Mouse (Mus musculus): ENCODE data around the gene Atoh8. TPM values are rescaled to one million over a fixed set of nuclear protein-coding genes. Genes with fewer than 3 reads are reported as not detected.
A peak's percentile ranks its signal among the peaks of the same experiment; 100 is the strongest.

Atoh8 gene
- polyA plus RNA-seq, 1 experiment from 2014 or later: 9.8 TPM

- H3K9ac ChIP-seq: no peak overlapping the region
- H3K27ac ChIP-seq: no peak overlapping the region
- no peak for ATAC-seq (ENCODE audit: insufficient read depth, low FRiP score, low read depth)
- no peaks in the 10 kb centered on the region for H3K36me3 ChIP-seq
- H3K9me3 ChIP-seq: no peaks in the 10 kb centered on the region
- H3K27me3 ChIP-seq (replicated peaks): no peaks in the 10 kb centered on the region
- H3K4me1 ChIP-seq: peaks cover 2% of the 10 kb centered on the region
- WGBS: 84% methylated on average over 9 of the region's 9 CpGs
- no peak overlapping the region for H3K4me2 ChIP-seq
- H3K4me3 ChIP-seq (replicated peaks): no peak overlapping the region
Observed at GRCm38 (mm10) chr6:72206021-72206420, 29.4 kb downstream of the Atoh8 start.

GRCm38 (mm10) chr6:72204858-72205257, 30.5 kb downstream of the Atoh8 start:
- H3K9ac ChIP-seq: no peak overlapping the region
- peaks cover 2% of the 10 kb centered on the region for H3K4me1 ChIP-seq
- no peak overlapping the region for H3K4me3 ChIP-seq (replicated peaks)
- H3K4me2 ChIP-seq: no peak overlapping the region
- 74% methylated on average over 7 of the region's 7 CpGs for WGBS
- H3K27me3 ChIP-seq (replicated peaks): no peaks in the 10 kb centered on the region
- H3K27ac ChIP-seq: no peak overlapping the region
- ATAC-seq (ENCODE audit: insufficient read depth, low FRiP score, low read depth): no peak
- no peaks in the 10 kb centered on the region for H3K9me3 ChIP-seq
- no peaks in the 10 kb centered on the region for H3K36me3 ChIP-seq

- no peaks in the 10 kb centered on the region for H3K36me3 ChIP-seq
- H3K9me3 ChIP-seq: no peaks in the 10 kb centered on the region
- H3K9ac ChIP-seq: no peak overlapping the region
- WGBS: 63% methylated on average over 5 of the region's 5 CpGs
- H3K27me3 ChIP-seq (replicated peaks): no peaks in the 10 kb centered on the region
- no peak overlapping the region for H3K4me3 ChIP-seq (replicated peaks)
- no peak overlapping the region for H3K27ac ChIP-seq
- H3K4me2 ChIP-seq: no peak overlapping the region
- H3K4me1 ChIP-seq: peaks cover 2% of the 10 kb centered on the region
- ATAC-seq (ENCODE audit: insufficient read depth, low FRiP score, low read depth): no peak
Observed at GRCm38 (mm10) chr6:72203279-72203678, 32.1 kb downstream of the Atoh8 start.

DNA sequence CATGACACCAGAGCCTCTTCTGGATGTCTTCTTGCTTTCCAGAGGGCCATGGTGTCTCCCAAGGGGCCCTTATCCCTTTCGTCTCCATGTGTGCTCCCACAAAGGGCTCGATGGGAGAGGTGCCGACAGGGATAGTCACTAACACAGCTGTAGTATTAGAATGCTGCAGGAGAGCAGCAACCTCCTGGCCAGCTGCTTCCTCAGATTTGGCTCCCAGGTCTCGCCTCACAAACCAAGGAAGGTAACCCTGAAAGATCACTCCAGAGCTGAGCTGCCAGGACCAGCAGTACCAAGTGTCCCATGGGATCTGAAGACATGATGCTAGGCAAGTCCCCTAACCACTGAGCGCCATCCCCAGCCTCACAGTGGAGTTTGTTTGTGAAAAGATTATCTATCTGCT, 32.6 kb downstream of the Atoh8 start:
- Histone ChIP-seq H3K9ac (no peak overlapping the region), H3K4me2 (no peak overlapping the region), H3K9me3 (no peaks in the 10 kb centered on the region), H3K36me3 (no peaks in the 10 kb centered on the region), H3K27ac (no peak overlapping the region), H3K27me3 (replicated peaks) (no peaks in the 10 kb centered on the region), H3K4me3 (replicated peaks) (no peak overlapping the region), H3K4me1 (peaks cover 2% of the 10 kb centered on the region)
- no peak for ATAC-seq (ENCODE audit: insufficient read depth, low FRiP score, low read depth)
- WGBS: 72% methylated on average over 5 of the region's 5 CpGs

DNA sequence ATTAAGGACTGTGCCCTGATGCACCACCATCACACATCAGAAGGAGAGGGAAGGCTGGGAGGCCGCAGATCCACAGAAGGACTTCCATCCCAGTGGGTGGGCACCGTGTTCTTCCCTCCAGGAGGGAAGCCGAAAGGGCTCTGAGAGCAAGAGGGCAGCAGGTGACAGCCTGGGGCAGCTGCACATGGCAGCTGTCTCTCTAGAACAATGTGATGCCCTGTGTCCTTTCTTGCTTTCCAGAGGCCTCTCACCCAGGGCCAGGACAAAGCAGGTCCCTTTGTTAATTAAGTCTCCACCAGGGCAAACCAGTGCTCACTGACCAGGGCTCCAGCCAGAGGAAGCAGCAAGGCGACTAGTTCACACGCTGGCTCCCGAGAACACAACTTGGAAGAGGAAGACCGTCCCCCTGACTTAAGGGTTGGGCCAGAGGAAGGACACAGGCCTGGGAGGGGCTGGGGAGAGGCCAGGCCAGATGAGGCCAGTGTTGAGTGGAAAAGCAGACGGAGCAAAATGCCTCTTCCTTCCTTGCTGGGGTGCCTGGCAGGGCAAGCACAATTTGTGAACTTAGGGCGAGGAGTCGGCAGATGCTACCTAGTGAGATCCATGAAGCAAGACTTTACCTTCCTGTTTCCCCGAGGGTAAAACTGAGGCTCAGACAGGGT, 34.7 kb downstream of the Atoh8 start:
- no peaks in the 10 kb centered on the region for H3K27me3 ChIP-seq (replicated peaks)
- H3K27ac ChIP-seq: no peak overlapping the region
- H3K9me3 ChIP-seq: no peaks in the 10 kb centered on the region
- no peak for ATAC-seq (ENCODE audit: insufficient read depth, low FRiP score, low read depth)
- H3K36me3 ChIP-seq: no peaks in the 10 kb centered on the region
- no peak overlapping the region for H3K4me3 ChIP-seq (replicated peaks)
- peaks cover 2% of the 10 kb centered on the region for H3K4me1 ChIP-seq
- WGBS: 53% methylated on average over 11 of the region's 11 CpGs
- H3K4me2 ChIP-seq: no peak overlapping the region
- no peak overlapping the region for H3K9ac ChIP-seq

DNA sequence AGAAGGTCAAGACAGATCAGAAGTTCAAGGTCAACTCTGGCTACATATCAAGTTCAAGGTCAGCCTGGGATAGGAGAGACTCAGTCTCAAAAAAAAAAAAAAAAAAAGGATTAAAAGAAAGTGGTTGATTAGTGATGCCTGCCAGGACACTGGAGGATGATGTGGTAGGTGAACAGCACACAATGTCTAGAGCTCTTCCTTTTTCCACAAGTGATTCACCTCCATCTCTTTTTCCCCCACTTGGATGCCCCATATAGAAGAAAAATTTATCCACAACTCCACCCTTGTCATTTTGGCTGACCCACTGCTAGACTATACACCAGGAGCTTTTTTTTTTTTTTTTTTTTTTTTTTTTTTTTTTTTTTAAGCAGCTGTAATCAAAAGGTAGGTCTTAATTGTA, 37.9 kb downstream of the Atoh8 start:
- H3K9ac ChIP-seq: no peak overlapping the region
- H3K27ac ChIP-seq: no peak overlapping the region
- H3K4me1 ChIP-seq: peaks cover 2% of the 10 kb centered on the region
- H3K4me3 ChIP-seq (replicated peaks): no peak overlapping the region
- no peaks in the 10 kb centered on the region for H3K36me3 ChIP-seq
- H3K9me3 ChIP-seq: no peaks in the 10 kb centered on the region
- no peak overlapping the region for H3K4me2 ChIP-seq
- no peak for ATAC-seq (ENCODE audit: insufficient read depth, low FRiP score, low read depth)
- H3K27me3 ChIP-seq (replicated peaks): no peaks in the 10 kb centered on the region

DNA sequence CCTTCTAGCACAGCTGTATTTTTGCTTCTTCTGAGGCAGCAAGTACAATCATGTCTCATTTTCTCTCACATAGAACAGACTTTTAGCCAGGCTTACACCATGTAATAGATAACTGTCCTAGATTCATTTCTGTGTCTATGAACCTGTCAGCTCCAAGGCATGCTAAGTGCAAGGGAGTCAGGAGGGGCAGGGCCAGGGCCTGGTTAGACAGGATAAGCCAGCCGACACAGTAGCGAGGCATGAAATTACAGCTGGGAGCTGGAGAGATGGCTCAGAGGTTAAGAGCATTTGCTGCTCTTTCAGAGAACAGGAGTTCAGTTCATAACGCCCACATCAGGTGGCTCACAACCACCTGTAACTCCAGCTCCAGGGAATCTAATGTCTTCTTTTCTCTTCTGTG, 38.7 kb downstream of the Atoh8 start:
- H3K4me3 ChIP-seq (replicated peaks): no peak overlapping the region
- H3K36me3 ChIP-seq: no peaks in the 10 kb centered on the region
- no peaks in the 10 kb centered on the region for H3K9me3 ChIP-seq
- peaks cover 2% of the 10 kb centered on the region for H3K4me1 ChIP-seq
- no peak overlapping the region for H3K9ac ChIP-seq
- WGBS: 64% methylated on average over 3 of the region's 3 CpGs
- no peak for ATAC-seq (ENCODE audit: insufficient read depth, low FRiP score, low read depth)
- H3K4me2 ChIP-seq: no peak overlapping the region
- H3K27me3 ChIP-seq (replicated peaks): 0 out of 2 replicates have a peak, but pooled peaks cover 3% of the 10 kb centered on the region
- H3K27ac ChIP-seq: no peak overlapping the region

- no peak overlapping the region for H3K4me2 ChIP-seq
- 62% methylated on average over 5 of the region's 5 CpGs for WGBS
Observed at GRCm38 (mm10) chr6:72190577-72190976, 44.8 kb downstream of the Atoh8 start.

DNA sequence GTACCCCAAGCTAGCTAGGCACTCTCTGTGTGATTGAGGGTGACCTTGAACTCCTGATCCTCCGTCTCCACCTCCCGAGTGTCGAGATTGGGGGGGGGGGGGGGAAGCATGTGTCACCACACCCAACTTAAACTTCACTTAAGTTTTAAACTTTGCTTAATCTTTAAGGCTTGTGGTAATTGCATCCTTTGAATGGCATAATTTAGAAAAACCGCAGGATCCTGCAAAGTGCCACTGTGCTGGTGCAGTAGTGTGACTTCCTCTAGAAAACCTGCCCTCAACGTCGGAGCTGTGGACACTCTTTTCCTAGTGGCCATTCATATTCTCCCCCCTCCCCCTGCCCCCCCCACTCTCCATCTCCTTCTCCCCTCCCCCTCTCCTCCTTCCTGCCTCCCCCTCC, 45.3 kb downstream of the Atoh8 start:
- Histone ChIP-seq H3K9ac (no peak overlapping the region), H3K9me3 (no peaks in the 10 kb centered on the region), H3K27me3 (replicated peaks) (peaks cover 12% of the 10 kb centered on the region), H3K27ac (no peak overlapping the region), H3K4me1 (peaks cover 16% of the 10 kb centered on the region), H3K4me3 (replicated peaks) (no peak overlapping the region), H3K4me2 (no peak overlapping the region), H3K36me3 (no peaks in the 10 kb centered on the region)
- WGBS: 15% methylated on average over 6 of the region's 6 CpGs
- ATAC-seq (ENCODE audit: insufficient read depth, low FRiP score, low read depth): no peak

More at GRCm38 (mm10) chr6:72190577-72190976, 44.8 kb downstream of the Atoh8 start:
- no peak overlapping the region for H3K4me3 ChIP-seq (replicated peaks)
- H3K27ac ChIP-seq: no peak overlapping the region
- H3K4me1 ChIP-seq: peaks cover 16% of the 10 kb centered on the region
- ATAC-seq (ENCODE audit: insufficient read depth, low FRiP score, low read depth): no peak
- peaks cover 12% of the 10 kb centered on the region for H3K27me3 ChIP-seq (replicated peaks)
- no peak overlapping the region for H3K9ac ChIP-seq
- no peaks in the 10 kb centered on the region for H3K9me3 ChIP-seq
- no peaks in the 10 kb centered on the region for H3K36me3 ChIP-seq

DNA sequence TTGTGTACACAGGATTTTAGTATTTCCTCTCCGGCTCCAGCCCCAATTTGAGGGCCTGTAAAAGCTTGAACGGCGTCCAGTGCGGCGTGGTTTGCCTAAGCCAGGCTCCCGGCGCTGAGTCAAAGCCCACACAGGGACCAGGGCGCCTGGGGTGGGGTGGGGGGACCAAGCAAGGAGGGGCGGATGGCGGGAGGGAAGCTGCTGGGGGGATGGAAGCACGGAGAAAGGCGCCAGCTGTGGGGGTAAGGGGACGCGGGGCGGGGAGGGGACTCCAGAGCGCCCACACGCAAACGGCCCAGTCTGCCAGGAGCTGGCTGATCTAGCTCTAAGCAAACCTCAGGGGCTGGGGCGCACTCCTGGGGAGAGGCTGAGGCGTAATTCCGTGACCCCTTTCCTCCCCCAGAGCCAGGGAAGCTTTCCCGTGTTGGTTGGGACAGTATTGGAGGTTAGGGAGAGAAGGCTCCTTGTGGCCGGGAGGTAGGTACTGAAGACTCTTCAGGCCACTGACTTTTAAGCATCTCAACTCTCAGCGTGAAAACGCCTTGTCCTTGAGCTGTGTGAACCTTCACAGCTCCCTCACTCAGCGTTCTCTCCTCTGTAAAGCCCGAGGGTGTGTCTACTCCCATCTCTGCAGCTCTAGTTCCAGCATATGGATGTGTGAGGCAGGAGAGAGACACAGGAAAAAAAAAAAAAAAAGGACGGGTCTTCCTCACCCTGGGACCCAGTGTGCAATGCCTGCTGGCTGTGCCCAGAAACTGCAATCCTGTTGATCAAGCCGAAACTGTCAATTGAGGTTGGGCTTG, 46.1 kb downstream of the Atoh8 start:
- H3K27me3 ChIP-seq (replicated peaks): peaks cover 12% of the 10 kb centered on the region
- H3K9ac ChIP-seq: no peak overlapping the region
- 6% methylated on average over 28 of the region's 29 CpGs for WGBS
- H3K27ac ChIP-seq: peak overlapping the region; percentile 74
- H3K4me3 ChIP-seq (replicated peaks): 0 out of 2 replicates have a peak overlapping the region, but pooled peaks have one; percentile 2
- peak overlapping the region; percentile 50 for H3K4me2 ChIP-seq
- H3K4me1 ChIP-seq: peaks cover 16% of the 10 kb centered on the region
- ATAC-seq (ENCODE audit: insufficient read depth, low FRiP score, low read depth): peak; percentile 57; the same call in 1 of the 2 replicates
- H3K36me3 ChIP-seq: no peaks in the 10 kb centered on the region
- no peaks in the 10 kb centered on the region for H3K9me3 ChIP-seq

DNA sequence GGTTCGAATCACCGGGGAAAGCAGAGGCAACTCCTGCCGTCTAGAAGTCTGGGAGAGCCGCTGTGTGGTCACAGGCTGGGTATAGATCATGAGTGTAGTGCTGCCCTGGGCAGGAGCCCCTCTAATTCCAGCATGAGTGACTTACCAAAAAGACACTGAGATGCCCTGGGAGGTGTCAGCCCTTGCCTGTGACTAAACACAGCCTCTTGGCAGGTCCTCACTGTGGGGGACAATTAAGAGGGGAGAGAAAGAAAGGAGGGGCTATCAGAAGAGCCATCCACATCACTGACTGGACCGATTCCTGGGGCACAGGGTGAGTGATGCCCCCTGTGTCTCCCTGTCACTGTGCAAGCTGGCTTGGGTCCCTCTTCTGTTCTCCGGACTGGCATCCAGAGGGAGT, 48.6 kb downstream of the Atoh8 start:
- peaks cover 9% of the 10 kb centered on the region for H3K27me3 ChIP-seq (replicated peaks)
- peaks cover 16% of the 10 kb centered on the region for H3K4me1 ChIP-seq
- no peaks in the 10 kb centered on the region for H3K9me3 ChIP-seq
- no peak for ATAC-seq (ENCODE audit: insufficient read depth, low FRiP score, low read depth)
- H3K4me3 ChIP-seq (replicated peaks): no peak overlapping the region
- no peaks in the 10 kb centered on the region for H3K36me3 ChIP-seq
- no peak overlapping the region for H3K9ac ChIP-seq
- H3K4me2 ChIP-seq: no peak overlapping the region
- H3K27ac ChIP-seq: no peak overlapping the region
- WGBS: 80% methylated on average over 6 of the region's 6 CpGs

GRCm38 (mm10) chr6:72185893-72186490, 49.4 kb downstream of the Atoh8 start:
- no peak overlapping the region for H3K9ac ChIP-seq
- H3K9me3 ChIP-seq: no peaks in the 10 kb centered on the region
- H3K27me3 ChIP-seq (replicated peaks): peaks cover 5% of the 10 kb centered on the region
- 4% methylated on average over 6 of the region's 6 CpGs for WGBS
- H3K36me3 ChIP-seq: no peaks in the 10 kb centered on the region
- peaks cover 16% of the 10 kb centered on the region for H3K4me1 ChIP-seq
- no peak overlapping the region for H3K4me2 ChIP-seq
- no peak overlapping the region for H3K4me3 ChIP-seq (replicated peaks)
- ATAC-seq (ENCODE audit: insufficient read depth, low FRiP score, low read depth): peak; percentile 37; the same call in 1 of the 2 replicates
- no peak overlapping the region for H3K27ac ChIP-seq

All from stomach, embryonic 15.5 days (tissue).